7 mouse cellular contexts compared by ENCODE assay signal in the genomic region with DNA sequence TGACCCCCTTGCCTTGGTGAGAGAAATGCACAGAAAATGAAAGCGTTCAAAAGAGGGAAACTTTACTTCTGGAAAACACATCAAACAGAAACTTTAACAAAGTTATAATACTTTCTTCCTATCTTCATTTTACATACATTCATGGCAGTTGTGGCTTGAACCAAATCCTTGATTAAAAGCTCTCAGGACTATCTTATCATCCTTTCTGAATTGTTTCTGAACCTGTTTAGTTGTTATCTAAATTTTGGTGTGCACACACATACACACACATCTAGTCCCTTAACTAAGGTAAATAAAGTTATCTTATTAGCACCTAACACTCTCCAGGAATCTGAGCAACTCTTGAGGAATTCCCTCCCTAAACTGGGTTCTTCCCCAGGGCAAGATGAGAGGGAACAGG. TPM values are rescaled to one million over a fixed set of nuclear protein-coding genes. Genes with fewer than 3 reads are reported as not detected.
DNase-seq lines count a peak whose midpoint lies in the region; ATAC-seq and TF ChIP-seq lines count a peak whose summit lies in the region.

No protein-coding gene starts in this region.

- no peaks in the 10 kb centered on the region; the same call in 1 of the 2 replicates for H3K27me3 ChIP-seq in hindbrain, embryonic 12.5 days
- no peaks in the 10 kb centered on the region for H3K27me3 ChIP-seq in hindbrain, embryonic 11.5 days (ENCODE audit: control insufficient read depth, insufficient read depth, low read length)
- H3K27me3 ChIP-seq in E14TG2a.4 (ENCODE audit: insufficient read depth, low read length): no peaks in the 10 kb centered on the region; the same call in 1 of the 2 replicates
- H3K27me3 ChIP-seq in liver, embryonic 14.5 days (ENCODE audit: control insufficient read depth, insufficient read depth, low read length): no peaks in the 10 kb centered on the region

- H3K9me3 ChIP-seq in hindbrain, embryonic 12.5 days (replicated peaks): no peaks in the 10 kb centered on the region
- H3K9me3 ChIP-seq in hindbrain, embryonic 11.5 days (ENCODE audit: control insufficient read depth, low read length): no peaks in the 10 kb centered on the region
- no peaks in the 10 kb centered on the region for H3K9me3 ChIP-seq in E14TG2a.4 (ENCODE audit: low read length)
- no peaks in the 10 kb centered on the region for H3K9me3 ChIP-seq in liver, embryonic 14.5 days (ENCODE audit: control insufficient read depth, low read length)

- H3K4me1 ChIP-seq in hindbrain, embryonic 12.5 days: peaks cover 15% of the 10 kb centered on the region
- no peaks in the 10 kb centered on the region for H3K4me1 ChIP-seq in hindbrain, embryonic 11.5 days (replicated peaks; ENCODE audit: control insufficient read depth, insufficient read depth, low read length)
- peaks cover 56% of the 10 kb centered on the region for H3K4me1 ChIP-seq in E14TG2a.4 (replicated peaks; ENCODE audit: low read depth, low read length)
- peaks cover 11% of the 10 kb centered on the region for H3K4me1 ChIP-seq in bone marrow macrophage, adult 2 months (ENCODE audit: control insufficient read depth, insufficient read depth, low read length)
- H3K4me1 ChIP-seq in liver, embryonic 14.5 days (replicated peaks; ENCODE audit: control insufficient read depth in 2 of 2, insufficient read depth in 2 of 2, low read length in 1 of 2): peaks cover 6 to 14% of the 10 kb centered on the region in 2 experiments; a peak in 3 of 4 replicates

- TF ChIP-seq EP300 in liver, embryonic 14.5 days (IDR thresholded peaks at IDR 0.05; ENCODE audit: low read depth): peak; percentile 29; the same call in 1 of the 2 replicates

- no peaks in the 10 kb centered on the region for H3K36me3 ChIP-seq in hindbrain, embryonic 12.5 days
- no peaks in the 10 kb centered on the region for H3K36me3 ChIP-seq in hindbrain, embryonic 11.5 days (ENCODE audit: control insufficient read depth, insufficient read depth, low read length)
- H3K36me3 ChIP-seq in E14TG2a.4 (ENCODE audit: insufficient read depth, low read length): peaks cover 14% of the 10 kb centered on the region; the same call in 1 of the 2 replicates
- H3K36me3 ChIP-seq in liver, embryonic 14.5 days (replicated peaks; ENCODE audit: control insufficient read depth, insufficient read depth, low read depth): no peaks in the 10 kb centered on the region

- TF ChIP-seq POLR2A in bone marrow macrophage, adult 2 months (IDR thresholded peaks at IDR 0.05; ENCODE audit: borderline replicate concordance, low read depth, low read length): no peak

- H3K9ac ChIP-seq in hindbrain, embryonic 12.5 days: no peak overlapping the region
- H3K9ac ChIP-seq in hindbrain, embryonic 11.5 days (ENCODE audit: low read depth, low read length): no peak overlapping the region
- peak overlapping the region; percentile 35; the same call in 1 of the 2 replicates for H3K9ac ChIP-seq in liver, embryonic 14.5 days (replicated peaks)

- H3K4me3 ChIP-seq in hindbrain, embryonic 12.5 days: no peak overlapping the region
- no peak overlapping the region for H3K4me3 ChIP-seq in hindbrain, embryonic 11.5 days (ENCODE audit: low read depth, low read length)
- H3K4me3 ChIP-seq in E14TG2a.4 (replicated peaks; ENCODE audit: low read length): peak overlapping the region; percentile 95; the same call in 1 of the 2 replicates
- H3K4me3 ChIP-seq in bone marrow macrophage, adult 2 months (ENCODE audit: insufficient read depth, low read length): 0 out of 2 replicates have a peak overlapping the region, but pooled peaks have one; percentile 10
- peak overlapping the region in 1 of 2 experiments; percentile 97; a peak in 1 of 4 replicates for H3K4me3 ChIP-seq in liver, embryonic 14.5 days (ENCODE audit: insufficient read depth in 1 of 2, low read depth in 2 of 2, low read length in 2 of 2)

- 72% methylated on average over 1 of the region's 1 CpGs for WGBS in hindbrain, embryonic 12.5 days
- WGBS in hindbrain, embryonic 11.5 days: 87% methylated on average over 1 of the region's 1 CpGs
- 10% methylated on average over 1 of the region's 1 CpGs for WGBS in liver, embryonic 14.5 days (ENCODE audit: insufficient replicate concordance)

- TF ChIP-seq CTCF in E14TG2a.4 (conservative IDR thresholded peaks at IDR 0.05; ENCODE audit: low read length): no peak
- TF ChIP-seq CTCF in bone marrow macrophage, adult 2 months (IDR thresholded peaks at IDR 0.05; ENCODE audit: low read depth, low read length): no peak
- no peak for TF ChIP-seq CTCF in liver, embryonic 14.5 days (IDR thresholded peaks at IDR 0.05; ENCODE audit: low read depth)

- ATAC-seq in hindbrain, embryonic 12.5 days (ENCODE audit: low FRiP score): no peak
- ATAC-seq in hindbrain, embryonic 11.5 days (ENCODE audit: low FRiP score): no peak
- ATAC-seq in liver, embryonic 14.5 days (ENCODE audit: insufficient read depth): no peak

- no peak overlapping the region for H3K27ac ChIP-seq in hindbrain, embryonic 12.5 days
- no peak overlapping the region for H3K27ac ChIP-seq in hindbrain, embryonic 11.5 days (ENCODE audit: low read depth, low read length)
- H3K27ac ChIP-seq in bone marrow macrophage, adult 2 months (ENCODE audit: insufficient read depth, low read depth, low read length): no peak overlapping the region
- no peak overlapping the region; the same call in 1 of the 2 replicates for H3K27ac ChIP-seq in liver, embryonic 14.5 days

- no peak for DNase-seq in hindbrain, embryonic 11.5 days (ENCODE audit: low spot score)
- DNase-seq in liver, embryonic 14.5 days (ENCODE audit: low read depth in 3 of 3, low spot score in 3 of 3): peak in 1 of 3 experiments; percentile 17
- no peak for DNase-seq in frontal cortex, postnatal 25 days (ENCODE audit: low spot score in 2 of 2)
- DNase-seq in right cerebral cortex, adult 2 months (ENCODE audit: low spot score in 2 of 2): no peak

- peak overlapping the region; percentile 69; the same call in 1 of the 2 replicates for H3K4me2 ChIP-seq in hindbrain, embryonic 12.5 days (replicated peaks)
- H3K4me2 ChIP-seq in hindbrain, embryonic 11.5 days (replicated peaks; ENCODE audit: low read depth, low read length): no peak overlapping the region
- peak overlapping the region; percentile 69 for H3K4me2 ChIP-seq in liver, embryonic 14.5 days (ENCODE audit: low read depth)

RNA-seq across cellular contexts. Expression of a gene that starts 2.6 kb away (rescaled TPM):
- polyA plus RNA-seq in hindbrain, embryonic 12.5 days (2016; fragmentation: Nextera tagmentation; extraction: Ambion mirVana): 40.9 and 41.1 TPM in 2 replicates
- 29.9 and 36.5 TPM in 2 replicates for polyA plus RNA-seq in hindbrain, embryonic 11.5 days (2014; fragmentation: Nextera tagmentation; extraction: Ambion mirVana)
- polyA plus RNA-seq in bone marrow macrophage, adult 2 months (2012; ENCODE audit: insufficient read depth, insufficient read length, missing spikeins): 79.5 and 89.5 TPM in 2 replicates
- 10.0 and 16.7 TPM in 2 replicates for polyA plus RNA-seq in liver, embryonic 14.5 days (2012; rRNA removed)
- 9.0 and 10.8 TPM in 2 replicates for polyA plus RNA-seq in liver, embryonic 14.5 days (2014; fragmentation: Nextera tagmentation; extraction: Ambion mirVana)

Comparison
In these comparisons a context has a peak if more than half of its experiments do, and no peak if none do; other contexts are left out.
1. H3K4me3 ChIP-seq: peak in E14TG2a.4 (single experiment) and bone marrow macrophage, adult 2 months (single experiment); none in hindbrain, embryonic 12.5 days (single experiment) and hindbrain, embryonic 11.5 days (single experiment).